Mouse (Mus musculus) liver, embryonic 11.5 days (tissue): Measurements from ENCODE around the gene Olfr1510. TPM values are rescaled to one million over a fixed set of nuclear protein-coding genes. Genes with fewer than 3 reads are reported as not detected.

Experiments
- ATAC-seq: fragments of 200-750 bp; cut with Nextera tagmentation; replicated peaks from 2 replicates; pipeline ENCODE4 v1.8.0; 2017; ENCODE audit warnings: moderate number of reproducible peaks, mild to moderate bottlenecking, moderate TSS enrichment, moderate library complexity; ENCODE audit not compliant: low FRiP score
- DNase-seq: peaks from one replicate; pipeline ENCODE4 v3.0.0-alpha.2; 2017; ENCODE audit warnings: low spot score
- H3K27ac ChIP-seq: fragments of 300-500 bp; sonication (generic); 2 replicates; pipeline ENCODE4 v1.5.1; 2014; ENCODE audit warnings: mild to moderate bottlenecking, low read depth, low read length, control low read depth
- H3K27me3 ChIP-seq: fragments of 300-500 bp; sonication (generic); replicated peaks from 2 replicates; pipeline ENCODE4 v1.6.1; 2014; ENCODE audit warnings: low read length, mixed read lengths; ENCODE audit not compliant: control insufficient read depth, insufficient read depth
- H3K36me3 ChIP-seq: fragments of 300-500 bp; sonication (generic); 2 replicates; pipeline ENCODE4 v1.6.1; 2014; ENCODE audit warnings: mild to moderate bottlenecking, low read length, moderate library complexity, mixed read lengths; ENCODE audit not compliant: control insufficient read depth, insufficient read depth
- H3K4me1 ChIP-seq: fragments of 300-500 bp; sonication (generic); replicated peaks from 2 replicates; pipeline ENCODE4 v1.6.1; 2014; ENCODE audit warnings: low read length, mixed read lengths; ENCODE audit not compliant: control insufficient read depth, insufficient read depth
- H3K4me2 ChIP-seq: fragments of 300-500 bp; sonication (generic); 2 replicates; pipeline ENCODE4 v1.6.1; 2014; ENCODE audit warnings: mild to moderate bottlenecking, control low read depth, moderate library complexity
- H3K4me3 ChIP-seq: fragments of 300-500 bp; sonication (generic); 2 replicates; pipeline ENCODE4 v1.5.1; 2014; ENCODE audit warnings: low read depth, low read length, control low read depth
- H3K9ac ChIP-seq: fragments of 300-500 bp; sonication (generic); 2 replicates; pipeline ENCODE4 v1.6.1; 2014; ENCODE audit warnings: low read depth, low read length, control low read depth
- H3K9me3 ChIP-seq: fragments of 300-500 bp; sonication (generic); 2 replicates; pipeline ENCODE4 v1.6.1; 2016; ENCODE audit warnings: low read length, inconsistent platforms, mixed read lengths; ENCODE audit not compliant: control insufficient read depth
- WGBS: fragments of 180-500 bp; shearing (Covaris S2); extraction: QIAGEN DNeasy Blood & Tissue Kit; methylation state at CpG from one replicate; pipeline ENCODE4 v1.1.7; 2014; 5-methylcytosine and 5-hydroxymethylcytosine counted together
- polyA plus RNA-seq: library from polyadenylated mRNA; unstranded; fragments of >200 nt; fragmentation: Nextera tagmentation; extraction: Ambion mirVana; gene quantifications from 2 replicates; pipeline ENCODE4 v1.2.1, GENCODE M21; 2014

Olfr1510 gene
- polyA plus RNA-seq, 1 experiment from 2014 or later, result not detected

DNA sequence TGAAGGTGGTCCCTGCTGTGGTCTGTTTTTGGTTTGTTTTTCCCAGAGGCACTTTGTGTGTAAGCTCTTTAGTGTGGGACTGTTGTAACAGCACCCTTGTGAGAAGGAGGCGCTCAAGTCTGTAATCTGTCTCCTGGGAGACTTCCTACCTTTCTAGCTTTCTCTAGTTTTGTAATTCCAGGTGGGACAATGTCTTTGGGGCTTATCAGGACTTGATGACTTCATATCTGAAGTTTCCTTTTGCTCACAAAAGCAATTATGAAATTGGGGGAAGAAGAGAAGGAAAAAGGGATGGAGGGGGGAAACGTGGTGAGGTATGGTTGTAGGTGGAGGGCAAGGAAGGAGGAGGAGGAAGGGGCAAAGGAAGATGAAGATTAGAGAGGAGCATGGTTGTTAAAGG lies 35.1 kb downstream of the Olfr1510 start, which contains the start of gene Olfr1512:
TSS of gene Olfr1512 (minus strand) at position 101 of the 400 bp plus-strand sequence.
- H3K36me3 ChIP-seq, result no peaks in the 10 kb centered on the region

DNA sequence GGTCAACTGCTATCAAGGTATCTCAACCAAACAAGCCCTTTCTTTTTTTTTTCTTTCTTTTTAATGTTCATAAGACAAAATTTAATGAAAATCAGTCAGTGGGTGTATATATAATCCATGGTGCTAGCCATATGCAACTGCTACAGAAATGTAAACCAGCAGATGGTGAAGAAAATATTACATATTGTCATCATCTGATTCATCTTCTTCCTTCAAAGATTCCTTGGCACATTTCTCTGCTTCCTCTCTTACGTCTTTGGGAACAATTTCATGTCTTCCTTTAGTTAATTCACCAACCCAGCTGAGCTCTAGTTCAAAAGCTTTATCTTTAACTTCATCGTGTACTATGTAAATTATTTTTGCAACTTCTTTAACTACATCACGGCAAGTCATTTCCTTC lies 45.4 kb downstream of the Olfr1510 start:
- no peak overlapping the region for H3K27ac ChIP-seq
- H3K4me2 ChIP-seq, result no peak overlapping the region
- ATAC-seq (no peak), DNase-seq (no peak)
- no peak overlapping the region for H3K4me3 ChIP-seq
- H3K36me3 ChIP-seq, result no peaks in the 10 kb centered on the region
- H3K27me3 ChIP-seq, result no peaks in the 10 kb centered on the region
- H3K4me1 ChIP-seq, result no peaks in the 10 kb centered on the region
- 78% methylated on average over 3 of the region's 3 CpGs for WGBS
- H3K9me3 ChIP-seq, result no peaks in the 10 kb centered on the region
- H3K9ac ChIP-seq, result no peak overlapping the region

More for the DNA sequence above, 35.1 kb downstream of the Olfr1510 start, which contains the start of gene Olfr1512:
- Histone ChIP-seq H3K4me2 (no peak within 1 kb of the TSS), H3K4me3 (no peak within 1 kb of the TSS), H3K9me3 (no peaks in the 10 kb centered on the region), H3K9ac (no peak within 1 kb of the TSS), H3K4me1 (no peaks in the 10 kb centered on the region), H3K27me3 (no peaks in the 10 kb centered on the region), H3K27ac (no peak within 1 kb of the TSS)
- DNase-seq (no peak), ATAC-seq (no peak)
- 69% methylated on average over 2 of the region's 2 CpGs for WGBS

Other genes with a start within 250 kb of the Olfr1510 start
- gene Supt16, start 217.0 kb downstream of the Olfr1510 start, polyA plus RNA-seq, result 52.1 and 58.6 TPM in 2 replicates
- 34.5 and 38.0 TPM in 2 replicates for gene Chd8, start 156.6 kb downstream of the Olfr1510 start, polyA plus RNA-seq
- gene Tox4, start 135.2 kb downstream of the Olfr1510 start, polyA plus RNA-seq, result 35.7 and 44.6 TPM in 2 replicates
- 9.8 and 10.6 TPM in 2 replicates for gene Rab2b, start 134.8 kb downstream of the Olfr1510 start, polyA plus RNA-seq
- gene Mettl3, start 109.2 kb downstream of the Olfr1510 start, polyA plus RNA-seq, result 44.7 and 52.2 TPM in 2 replicates
- 9.8 and 11.6 TPM in 2 replicates for gene Sall2, start 85.6 kb downstream of the Olfr1510 start, polyA plus RNA-seq
- gene Olfr1513, start 58.0 kb downstream of the Olfr1510 start, polyA plus RNA-seq, result not detected in 2 replicates
- not detected in 2 replicates for gene Olfr1512, start 35.2 kb downstream of the Olfr1510 start, polyA plus RNA-seq
- not detected in 2 replicates for gene Olfr1511, start 17.0 kb downstream of the Olfr1510 start, polyA plus RNA-seq
- gene Olfr1509, start 28.6 kb upstream of the Olfr1510 start, polyA plus RNA-seq, result not detected in 2 replicates
- not detected in 2 replicates for gene Olfr1508, start 53.1 kb upstream of the Olfr1510 start, polyA plus RNA-seq
- gene Olfr1507, start 81.4 kb upstream of the Olfr1510 start, polyA plus RNA-seq, result not detected in 2 replicates